Mouse (Mus musculus) forelimb bud, embryonic 11.5 days (tissue): ENCODE measurements around the gene Ltb.

Experiments
- DNase-seq: peaks from one replicate; pipeline ENCODE4 v3.0.0-alpha.2; 2012; ENCODE audit warnings: low read depth, low spot score

Ltb gene

GRCm38 (mm10) chr17:35191723-35192122 lies 2.5 kb upstream of the Ltb start:
- DNase-seq: no peak

DNA sequence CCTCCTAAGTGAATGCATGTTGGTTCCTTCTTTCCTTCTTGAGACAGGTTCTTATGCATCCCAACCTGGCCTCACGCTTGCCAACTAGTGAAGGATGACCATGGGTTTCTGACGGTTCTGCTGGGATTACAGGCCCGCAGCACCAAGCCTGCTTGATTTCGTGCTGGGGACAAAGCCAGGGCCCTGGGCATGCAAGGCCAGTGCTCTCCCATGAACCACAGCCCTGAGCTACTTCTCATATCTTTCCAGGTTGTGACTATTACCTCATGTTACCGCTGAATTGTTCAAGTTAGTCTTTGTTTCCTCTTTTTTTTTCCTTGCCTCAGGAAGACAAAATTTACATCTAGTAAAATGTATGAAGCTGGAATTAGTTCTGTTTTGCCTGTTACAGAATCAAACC lies 1.3 kb upstream of the Ltb start:
- DNase-seq: no peak

DNA sequence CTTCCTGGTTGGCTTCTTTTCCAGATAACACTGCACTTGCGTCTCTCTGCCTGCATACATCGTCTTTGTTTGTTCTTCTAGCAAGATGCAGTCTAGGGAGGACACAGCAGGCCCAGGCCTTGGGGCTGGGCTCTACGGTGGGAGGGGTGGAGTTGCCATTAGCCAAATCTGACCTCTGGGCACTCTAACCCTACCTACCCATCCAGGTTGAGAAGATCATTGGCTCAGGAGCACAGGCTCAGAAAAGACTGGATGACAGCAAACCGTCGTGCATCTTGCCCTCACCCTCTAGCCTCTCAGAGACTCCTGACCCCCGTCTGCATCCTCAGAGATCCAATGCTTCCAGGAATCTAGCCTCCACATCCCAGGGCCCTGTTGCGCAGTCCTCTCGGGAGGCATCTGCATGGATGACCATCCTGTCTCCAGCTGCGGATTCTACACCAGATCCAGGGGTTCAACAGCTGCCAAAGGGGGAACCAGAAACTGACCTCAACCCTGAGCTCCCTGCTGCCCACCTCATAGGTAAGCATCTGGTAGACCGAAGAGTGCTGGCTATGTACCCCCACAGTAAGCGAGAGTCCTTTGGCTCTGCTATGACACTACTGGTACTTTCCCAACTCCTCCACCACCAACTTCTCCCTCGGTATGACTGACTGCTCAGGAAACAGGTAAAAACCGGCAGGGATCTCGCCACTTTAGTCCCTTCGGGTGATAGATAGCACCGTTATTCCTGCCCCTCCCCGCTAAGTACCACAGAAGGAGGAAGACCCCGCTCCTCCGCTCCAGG lies 798 bp downstream of the Ltb start:
- DNase-seq: no peak

DNA sequence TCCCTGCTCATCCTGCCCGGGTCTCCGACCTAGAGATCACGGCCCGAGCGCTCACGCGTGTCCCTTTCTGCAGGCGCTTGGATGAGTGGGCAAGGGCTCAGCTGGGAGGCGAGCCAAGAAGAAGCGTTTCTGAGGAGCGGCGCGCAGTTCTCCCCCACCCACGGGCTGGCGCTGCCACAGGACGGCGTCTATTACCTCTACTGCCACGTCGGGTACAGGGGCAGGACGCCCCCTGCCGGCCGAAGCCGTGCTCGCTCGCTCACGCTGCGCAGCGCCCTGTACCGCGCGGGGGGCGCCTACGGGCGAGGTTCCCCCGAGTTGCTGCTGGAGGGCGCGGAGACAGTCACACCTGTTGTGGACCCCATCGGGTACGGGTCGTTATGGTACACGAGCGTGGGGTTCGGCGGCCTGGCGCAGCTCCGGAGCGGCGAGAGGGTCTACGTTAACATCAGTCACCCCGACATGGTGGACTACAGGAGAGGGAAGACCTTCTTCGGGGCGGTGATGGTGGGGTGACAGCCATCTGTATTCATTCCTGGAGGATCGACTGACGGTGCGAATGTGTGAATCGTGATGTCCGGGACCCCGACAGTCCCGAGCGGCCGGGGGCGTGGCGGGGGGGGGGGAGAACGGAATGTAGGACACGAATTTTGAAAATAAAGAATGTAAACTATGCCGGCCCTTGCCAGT lies 1.5 kb downstream of the Ltb start:
- peak; percentile 69 for DNase-seq

DNA sequence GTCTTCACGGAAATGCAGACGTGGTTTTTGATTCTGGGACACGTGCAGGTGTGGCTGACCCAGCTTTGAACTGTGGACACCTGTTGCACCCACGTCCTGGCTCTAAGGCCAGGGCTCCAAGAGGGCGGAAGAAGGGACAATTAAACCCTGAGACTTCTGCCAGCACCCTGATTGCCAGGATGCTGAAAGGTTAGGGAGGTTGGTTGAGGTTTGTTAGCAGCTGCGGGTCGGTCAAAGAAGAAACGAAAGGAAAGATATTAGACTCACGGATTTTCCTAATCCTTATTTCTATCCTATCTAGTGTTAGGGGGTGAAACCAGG lies 2.0 kb downstream of the Ltb start:
- DNase-seq: no peak

DNA sequence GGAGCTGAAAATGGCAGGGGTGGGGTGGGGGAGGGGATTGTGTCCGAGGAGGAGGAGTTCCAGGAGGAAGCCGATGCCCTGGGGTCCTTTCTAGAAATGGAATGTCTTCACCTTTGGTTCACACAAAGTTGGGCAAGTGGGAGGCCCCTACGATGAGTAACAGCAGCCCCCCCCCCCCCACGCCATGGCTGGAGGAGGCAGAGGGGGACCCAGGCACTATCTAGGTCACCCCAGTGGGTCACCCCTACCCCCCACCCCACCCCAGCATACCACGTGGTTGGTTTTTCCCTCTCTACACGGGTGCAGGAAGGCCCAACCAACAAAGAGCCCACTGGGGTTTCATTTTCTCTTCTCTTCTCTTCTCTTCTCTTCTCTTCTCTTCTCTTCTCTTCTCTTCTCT lies 2.9 kb downstream of the Ltb start:
- DNase-seq: no peak

DNA sequence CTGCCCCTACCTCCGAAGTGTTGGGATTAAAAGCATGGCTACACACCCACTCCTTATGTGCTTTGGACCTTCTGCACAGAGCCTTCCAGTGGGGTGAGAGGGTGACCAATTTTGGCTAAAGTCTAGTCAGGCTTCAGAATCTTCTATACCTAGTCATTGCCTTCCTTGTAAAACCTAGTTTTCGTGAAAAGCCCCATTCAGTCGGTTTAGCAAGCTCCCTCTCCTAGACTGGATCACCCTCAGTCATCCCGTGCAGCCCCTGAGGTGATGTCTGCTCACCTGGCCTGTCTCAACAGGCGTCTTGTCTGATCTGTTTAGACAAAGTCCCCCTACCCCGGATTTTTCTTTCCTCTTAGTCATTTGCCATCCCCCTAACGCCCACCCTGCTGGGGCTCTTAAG lies 3.8 kb downstream of the Ltb start:
- no peak for DNase-seq

GRCm38 (mm10) chr17:35198946-35199345 lies 4.7 kb downstream of the Ltb start:
- no peak for DNase-seq

DNA sequence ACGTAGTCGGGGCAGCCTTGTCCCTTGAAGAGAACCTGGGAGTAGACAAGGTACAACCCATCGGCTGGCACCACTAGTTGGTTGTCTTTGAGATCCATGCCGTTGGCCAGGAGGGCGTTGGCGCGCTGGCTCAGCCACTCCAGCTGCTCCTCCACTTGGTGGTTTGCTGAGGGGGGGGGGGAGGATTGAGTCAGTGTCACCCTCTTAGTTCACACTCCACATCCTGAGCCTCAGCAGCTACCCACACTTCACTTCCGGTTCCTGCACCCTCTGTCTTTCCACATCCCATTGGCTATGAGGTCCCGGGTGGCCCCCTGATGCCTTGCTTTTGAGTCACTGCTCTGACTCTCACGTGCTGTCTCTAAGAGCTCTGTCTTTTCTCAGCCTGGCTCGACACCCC lies 6.2 kb downstream of the Ltb start:
- no peak for DNase-seq

DNA sequence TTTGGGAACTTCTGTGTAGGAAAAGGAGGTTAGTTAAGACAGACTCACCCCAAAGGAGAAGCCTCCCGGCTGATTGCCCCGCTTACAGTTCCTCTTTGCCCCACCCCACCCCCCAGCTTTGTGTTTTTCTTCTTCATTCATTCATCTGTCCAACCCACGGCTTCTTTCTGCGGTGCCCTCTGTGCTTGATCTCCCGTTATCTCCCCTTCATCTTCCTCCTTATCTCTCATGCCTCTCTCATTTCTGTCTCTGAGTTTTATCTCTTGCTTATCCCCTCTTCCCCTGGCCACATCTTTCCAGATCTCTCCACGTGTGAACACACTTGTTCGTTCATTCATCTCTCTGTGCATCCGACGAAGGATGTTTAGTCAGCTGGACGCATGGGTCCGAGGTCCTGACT lies 6.9 kb downstream of the Ltb start:
- DNase-seq: no peak

DNA sequence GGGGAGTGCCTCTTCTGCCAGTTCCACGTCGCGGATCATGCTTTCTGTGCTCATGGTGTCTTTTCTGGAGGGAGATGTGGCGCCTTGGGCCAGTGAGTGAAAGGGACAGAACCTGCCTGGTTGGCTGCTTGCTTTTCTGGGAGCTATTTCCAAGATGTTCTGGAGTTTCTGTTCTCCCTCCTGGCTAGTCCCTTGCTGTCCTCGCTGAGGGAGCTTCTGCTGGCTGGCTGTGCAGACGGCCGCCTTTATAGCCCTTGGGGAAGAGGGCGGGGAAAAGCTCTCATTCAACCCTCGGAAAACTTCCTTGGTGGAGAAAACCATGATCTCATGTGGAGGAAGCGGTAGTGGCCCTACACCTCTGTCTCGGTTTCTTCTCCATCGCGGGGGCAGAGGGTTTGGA lies 7.5 kb downstream of the Ltb start, which contains the start of gene Tnf:
Gene Tnf (minus strand): TSS at position 221 of the 400 bp plus-strand sequence.
- DNase-seq: no peak

DNA sequence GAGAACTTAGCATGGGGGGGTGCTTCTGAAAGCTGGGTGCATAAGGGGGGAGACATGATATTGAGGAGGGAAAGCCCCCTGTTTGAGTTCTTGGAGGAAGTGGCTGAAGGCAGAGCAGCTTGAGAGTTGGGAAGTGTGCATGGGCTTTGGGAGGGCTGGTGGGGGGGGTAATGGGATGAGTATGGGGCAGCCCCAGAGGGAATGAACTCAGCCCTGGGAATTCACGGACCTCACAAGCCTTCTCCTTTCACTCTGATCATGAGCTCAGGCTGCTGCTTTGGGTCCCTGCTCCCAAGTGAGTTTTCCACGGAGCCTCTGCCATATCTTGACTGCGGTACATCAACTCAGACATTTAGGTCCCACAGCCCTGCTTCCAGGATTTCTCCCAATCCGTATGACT lies 8.2 kb downstream of the Ltb start:
- DNase-seq: no peak

DNA sequence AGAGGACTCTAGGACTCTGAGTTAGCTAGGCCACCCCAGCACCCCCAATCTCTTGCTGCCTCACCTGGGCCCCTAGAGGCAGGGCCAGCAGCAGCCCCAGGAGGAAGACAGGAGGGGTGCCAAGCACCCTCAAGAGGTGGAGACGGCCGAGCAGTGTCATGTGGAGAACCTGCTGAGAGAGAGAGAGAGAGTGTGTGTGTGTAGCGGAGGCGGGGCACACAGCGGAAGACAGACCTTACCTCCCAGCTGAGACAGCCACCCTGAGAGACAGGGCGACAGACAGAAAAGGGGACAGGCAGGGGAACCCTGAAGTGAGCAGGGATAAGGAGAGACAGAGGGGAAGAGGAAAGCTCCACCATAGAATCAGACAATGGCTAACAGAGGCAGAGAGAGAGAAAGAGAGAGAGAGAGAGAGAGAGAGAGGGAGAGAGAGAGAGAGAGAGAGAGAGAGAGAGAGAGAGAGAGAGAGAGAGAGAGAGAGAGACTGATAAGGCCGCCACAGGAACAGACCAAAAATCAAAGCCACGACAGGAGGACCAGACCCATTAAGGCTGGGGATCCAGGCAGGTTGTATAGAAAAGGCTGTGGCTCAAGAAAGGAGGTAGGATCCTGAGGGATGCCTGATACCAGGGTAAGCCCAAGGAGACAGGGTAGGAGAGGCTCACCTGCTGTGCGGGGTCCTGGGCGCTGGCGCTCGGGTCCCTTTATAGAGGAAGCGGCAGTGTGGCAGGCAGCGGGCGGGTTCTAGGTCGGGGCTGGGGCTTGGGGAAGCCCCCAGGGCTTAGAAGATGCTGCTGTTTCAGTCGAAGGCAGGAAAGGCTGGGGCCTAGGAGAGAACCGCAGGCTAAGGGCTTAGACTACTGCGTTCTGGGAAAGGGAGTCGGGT lies 10.5 kb downstream of the Ltb start, which contains the start of gene Lta:
Gene Lta (minus strand): TSS at position 858 of the 886 bp plus-strand sequence.
- no peak for DNase-seq

DNA sequence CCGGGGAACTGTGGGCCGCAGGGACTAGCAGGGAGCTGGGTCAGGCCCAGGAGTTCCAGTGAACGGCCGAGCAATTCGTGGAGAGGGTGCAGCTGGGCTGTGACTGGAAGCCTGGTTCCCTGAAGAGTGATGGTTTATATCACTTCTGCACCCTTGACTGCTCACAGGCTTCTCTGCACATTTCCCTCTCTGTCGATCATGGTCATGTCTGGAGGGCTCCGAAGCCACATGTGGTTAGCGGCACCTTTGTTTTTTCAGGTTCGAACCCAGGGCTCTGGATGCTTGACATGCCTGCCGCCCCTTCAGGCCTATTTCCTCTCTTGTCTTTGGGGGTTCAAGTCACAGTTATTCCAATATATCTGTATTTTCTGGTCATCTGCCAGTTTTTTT lies 11.1 kb downstream of the Ltb start:
- no peak for DNase-seq

- no peak for DNase-seq
These were observed 15.7 kb downstream of the Ltb start for GRCm38 (mm10) chr17:35209785-35210535.

DNA sequence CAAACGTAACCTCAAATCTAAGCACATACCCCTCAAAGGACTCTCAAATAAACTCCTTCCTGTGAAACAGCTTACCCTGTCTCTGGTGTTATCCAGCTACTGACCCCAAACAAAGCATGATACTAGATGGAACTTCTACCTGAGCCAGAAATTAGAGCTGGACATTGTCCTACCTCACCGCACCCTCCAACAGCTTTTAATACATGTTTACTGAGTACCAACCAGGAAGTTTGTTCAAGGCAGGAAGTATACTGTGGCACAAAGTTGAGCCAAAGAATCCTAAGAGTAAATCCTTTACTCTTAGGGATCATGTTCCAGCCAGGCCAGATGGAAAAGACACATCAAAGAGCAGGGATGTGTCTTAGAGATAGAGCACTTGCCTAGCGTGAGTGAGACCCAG lies 16.4 kb downstream of the Ltb start:
- DNase-seq: no peak

DNA sequence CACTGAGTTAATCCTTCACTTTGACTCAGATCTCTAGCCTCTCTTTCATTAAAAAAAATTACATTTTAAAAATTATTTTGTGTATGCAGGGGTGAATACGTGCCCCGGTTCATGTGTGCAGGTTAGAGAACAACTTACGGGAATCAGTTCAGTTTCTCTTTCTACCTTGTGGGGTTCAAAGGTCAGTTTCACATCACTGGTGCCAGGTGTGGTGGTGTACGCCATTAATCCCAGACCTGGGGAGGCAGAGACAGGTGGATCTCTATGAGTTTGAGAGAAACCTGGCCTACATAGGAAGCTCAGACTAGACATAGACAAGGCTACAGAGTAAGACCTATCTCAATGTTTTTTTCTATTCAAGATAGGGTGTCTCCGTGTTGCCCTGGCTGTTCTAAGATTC lies 18.8 kb downstream of the Ltb start:
- no peak for DNase-seq

DNA sequence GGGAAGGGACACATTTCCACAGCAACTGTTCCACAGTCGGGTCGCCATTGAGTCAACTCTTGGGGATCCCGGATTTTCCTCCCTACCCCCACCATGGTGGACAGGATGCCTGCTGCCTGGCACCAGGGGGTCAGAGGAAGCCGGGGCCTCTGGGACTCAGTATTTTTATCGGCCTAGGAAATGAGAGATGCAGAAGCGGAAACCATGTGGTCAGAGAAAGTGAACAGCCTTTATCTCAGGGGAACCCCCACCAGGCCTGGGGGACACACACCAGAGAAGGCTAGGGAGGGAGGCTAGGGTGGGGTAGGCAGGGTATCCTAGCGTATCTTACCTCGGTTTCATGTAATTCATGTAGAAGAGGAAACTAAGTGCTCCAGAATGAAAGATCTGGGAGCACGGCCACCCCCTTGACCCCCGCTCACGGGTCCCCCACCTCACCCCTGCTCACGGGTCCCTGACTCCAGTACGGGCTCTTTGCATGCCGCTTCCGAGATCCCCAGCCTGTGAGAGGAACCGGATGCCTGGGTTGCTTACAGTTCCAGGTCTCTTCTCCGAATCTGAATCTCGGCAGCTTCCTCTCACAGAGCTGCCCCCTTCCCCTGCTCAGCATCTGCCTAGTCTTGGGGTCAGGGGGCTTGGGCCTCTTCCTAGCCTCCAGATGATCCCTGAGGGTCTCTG lies 24.4 kb downstream of the Ltb start:
- no peak for DNase-seq

DNA sequence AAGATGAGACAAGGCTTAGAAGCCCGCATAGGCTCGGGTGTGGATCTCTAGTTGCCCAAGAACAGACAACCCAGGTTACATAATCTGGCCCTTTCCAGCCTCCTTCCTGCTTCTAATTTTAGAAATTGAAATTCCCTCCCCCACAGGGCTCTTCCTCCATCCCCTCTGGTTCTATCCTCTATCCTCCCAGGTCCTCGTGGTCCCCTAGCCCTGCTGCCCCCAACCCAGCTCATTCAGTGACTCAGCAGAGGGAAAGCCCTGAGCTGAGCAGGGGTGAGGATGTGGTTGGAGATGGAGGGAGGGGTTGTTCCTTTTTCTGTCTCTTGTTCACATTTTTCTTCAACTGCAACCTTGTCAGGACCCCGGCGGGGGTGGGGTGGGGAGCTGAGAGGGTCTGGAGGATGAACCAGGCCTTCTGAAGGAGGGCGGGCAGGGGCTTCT lies 25.4 kb downstream of the Ltb start:
- no peak for DNase-seq

- no peak for DNase-seq
These were observed 26.1 kb downstream of the Ltb start, which contains the start of gene Gm16181 for GRCm38 (mm10) chr17:35220156-35220952. Gene Gm16181, plus strand, starts transcription at chr17:35220834.
